In the genomic region with DNA sequence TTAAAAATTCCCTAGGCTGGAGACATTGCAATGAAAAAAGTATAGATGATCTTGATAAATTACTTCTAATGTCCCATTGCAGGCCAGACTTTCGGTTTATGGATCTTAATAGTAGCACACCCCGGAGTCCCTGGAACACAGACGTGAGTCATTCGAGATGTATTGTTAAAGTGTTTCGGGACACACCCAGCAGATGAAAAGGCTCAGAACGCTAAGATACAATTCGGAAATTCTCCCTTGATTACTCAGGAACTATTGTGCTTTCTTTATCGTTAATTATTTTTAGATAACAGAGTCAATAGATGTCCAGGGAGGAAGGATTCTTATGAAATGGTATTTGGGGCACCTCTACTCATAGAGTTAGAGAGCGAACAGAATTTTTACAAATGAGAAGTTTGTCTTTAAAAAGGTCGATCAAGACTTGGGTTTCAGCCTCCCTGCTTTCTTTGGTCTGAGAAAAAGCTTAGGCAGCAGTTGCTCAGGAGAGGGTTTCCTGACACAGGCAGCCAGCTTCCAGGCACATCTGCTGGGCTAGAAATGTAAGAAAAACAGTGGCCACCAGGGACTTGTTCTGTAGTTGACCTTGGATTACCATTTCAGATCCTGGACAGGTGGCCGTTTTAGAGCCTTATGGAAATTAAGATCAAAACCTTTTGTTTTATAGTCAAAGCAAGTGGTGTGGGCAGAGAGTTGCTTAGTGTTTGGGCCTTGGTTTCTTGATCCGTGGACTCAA, we compare ENCODE assay signal across 13 mouse cellular contexts. TPM values are rescaled to one million over a fixed set of nuclear protein-coding genes. Genes with fewer than 3 reads are reported as not detected.
DNase-seq lines count a peak whose midpoint lies in the region; ATAC-seq and TF ChIP-seq lines count a peak whose summit lies in the region.
"Had no signal": no experiment of that assay in that cellular context is flagged by ENCODE, and none has a peak within 500 bp of the region (broad histone marks: within the 10 kb centered on the region; RNA-seq: fewer than 3 reads in every experiment).

No protein-coding gene starts in this region.

- H3K36me3 ChIP-seq in heart, embryonic 16.5 days (ENCODE audit: control insufficient read depth, insufficient read depth) = no peaks in the 10 kb centered on the region
- no peaks in the 10 kb centered on the region for H3K36me3 ChIP-seq in limb, embryonic 14.5 days (ENCODE audit: control insufficient read depth, insufficient read depth, low read length)
- H3K36me3 ChIP-seq: forebrain, embryonic 12.5 days; hindbrain, embryonic 10.5 days had no signal

- no peak for TF ChIP-seq POLR2A in limb, embryonic 14.5 days (IDR thresholded peaks at IDR 0.05; ENCODE audit: borderline replicate concordance, extremely low read depth, insufficient read depth, insufficient read length)

- no peak overlapping the region for H3K4me3 ChIP-seq in heart, embryonic 16.5 days (ENCODE audit: low read length)
- H3K4me3 ChIP-seq in limb, embryonic 14.5 days (replicated peaks; ENCODE audit: low read length) = no peak overlapping the region
- H3K4me3 ChIP-seq: forebrain, embryonic 12.5 days; hindbrain, embryonic 10.5 days had no signal

- peak; percentile 51 for DNase-seq in embryo, embryonic 10.5 days (ENCODE audit: low spot score)
- DNase-seq in embryo, embryonic 9.5 days (ENCODE audit: extremely low spot score) = no peak
- no peak for DNase-seq in heart, postnatal 4 days
- peak; percentile 36 for DNase-seq in R1 (ENCODE audit: low read depth, low spot score)
- DNase-seq in limb, embryonic 14.5 days (ENCODE audit: low spot score) = peak; percentile 46
- DNase-seq in urinary bladder, postnatal 4 days (ENCODE audit: low spot score in 2 of 2) = no peak
- DNase-seq: adrenal gland, postnatal 36 days; kidney, adult 18-20 months had no signal

- whole genome bisulfite sequencing in heart, embryonic 16.5 days = 70% methylated on average over 12 of the region's 12 CpGs
- WGBS in limb, embryonic 14.5 days = 45% methylated on average over 12 of the region's 12 CpGs

- no peaks in the 10 kb centered on the region for H3K9me3 ChIP-seq in heart, embryonic 16.5 days (replicated peaks; ENCODE audit: control insufficient read depth, low read length)
- H3K9me3 ChIP-seq in limb, embryonic 14.5 days (ENCODE audit: control insufficient read depth, low read length) = no peaks in the 10 kb centered on the region
- H3K9me3 ChIP-seq: forebrain, embryonic 12.5 days; hindbrain, embryonic 10.5 days had no signal

- H3K4me1 ChIP-seq in heart, embryonic 16.5 days (ENCODE audit: control insufficient read depth, insufficient read depth, low read length) = peaks cover 29% of the 10 kb centered on the region
- H3K4me1 ChIP-seq in limb, embryonic 14.5 days (ENCODE audit: control insufficient read depth, insufficient read depth, low read length) = peaks cover 33% of the 10 kb centered on the region

- H3K4me2 ChIP-seq in heart, embryonic 16.5 days (ENCODE audit: low read depth, low read length) = no peak overlapping the region
- no peak overlapping the region for H3K4me2 ChIP-seq in limb, embryonic 14.5 days (replicated peaks; ENCODE audit: low read depth, low read length, severe bottlenecking)
- H3K4me2 ChIP-seq: forebrain, embryonic 12.5 days; midbrain, embryonic 11.5 days had no signal

- H3K27me3 ChIP-seq in heart, embryonic 16.5 days (ENCODE audit: control insufficient read depth, insufficient read depth, low read length) = no peaks in the 10 kb centered on the region
- H3K27me3 ChIP-seq in limb, embryonic 14.5 days (ENCODE audit: control insufficient read depth, insufficient read depth, low read length) = no peaks in the 10 kb centered on the region; the same call in 1 of the 2 replicates
- H3K27me3 ChIP-seq: forebrain, embryonic 12.5 days had no signal

- no peak overlapping the region for H3K9ac ChIP-seq in heart, embryonic 16.5 days (ENCODE audit: low read length)
- no peak overlapping the region for H3K9ac ChIP-seq in limb, embryonic 14.5 days (ENCODE audit: low read depth, low read length, severe bottlenecking)
- H3K9ac ChIP-seq: forebrain, embryonic 12.5 days had no signal

- no peak for ATAC-seq in heart, embryonic 16.5 days (replicated peaks; ENCODE audit: extremely low read depth, insufficient read depth, low FRiP score)
- ATAC-seq in limb, embryonic 14.5 days (ENCODE audit: low FRiP score, low read depth) = no peak
- no peak for ATAC-seq in frontal cortex, adult (ENCODE audit: low TSS enrichment)

- peak overlapping the region; percentile 50 for H3K27ac ChIP-seq in heart, embryonic 16.5 days (ENCODE audit: low read length)
- no peak overlapping the region for H3K27ac ChIP-seq in limb, embryonic 14.5 days (replicated peaks; ENCODE audit: low read depth, low read length)
- H3K27ac ChIP-seq: forebrain, embryonic 12.5 days; hindbrain, embryonic 10.5 days had no signal

RNA-seq across cellular contexts. Expression of gene Ppp3ca, which starts 34.8 kb away (rescaled TPM):
- 42.6 and 44.8 TPM in 2 replicates for polyA plus RNA-seq in heart, embryonic 16.5 days (2015; fragmentation: Nextera tagmentation; extraction: Ambion mirVana)
- total RNA-seq in heart, postnatal 4 days (2021) = 10 to 100 TPM; 56.4 to 62.2 TPM
- 31.5 and 32.2 TPM in 2 replicates for polyA plus RNA-seq in limb, embryonic 14.5 days (2012; rRNA removed)
- 74.8 and 85.2 TPM in 2 replicates for polyA plus RNA-seq in limb, embryonic 14.5 days (2014; fragmentation: Nextera tagmentation; extraction: Ambion mirVana)

Comparison
In these comparisons a context has a peak if more than half of its experiments do, and no peak if none do; other contexts are left out.
1. DNase-seq: peak in embryo, embryonic 10.5 days (single experiment), R1 (single experiment) and limb, embryonic 14.5 days (single experiment); none in embryo, embryonic 9.5 days (single experiment), heart, postnatal 4 days (single experiment) and urinary bladder, postnatal 4 days (0 of 2).